Mouse (Mus musculus): Measurements from ENCODE around the gene Gid4. TPM values are rescaled to one million over a fixed set of nuclear protein-coding genes. Genes with fewer than 3 reads are reported as not detected.

Gid4 gene
- polyA plus RNA-seq, 1 experiment = 8.1 TPM

DNA sequence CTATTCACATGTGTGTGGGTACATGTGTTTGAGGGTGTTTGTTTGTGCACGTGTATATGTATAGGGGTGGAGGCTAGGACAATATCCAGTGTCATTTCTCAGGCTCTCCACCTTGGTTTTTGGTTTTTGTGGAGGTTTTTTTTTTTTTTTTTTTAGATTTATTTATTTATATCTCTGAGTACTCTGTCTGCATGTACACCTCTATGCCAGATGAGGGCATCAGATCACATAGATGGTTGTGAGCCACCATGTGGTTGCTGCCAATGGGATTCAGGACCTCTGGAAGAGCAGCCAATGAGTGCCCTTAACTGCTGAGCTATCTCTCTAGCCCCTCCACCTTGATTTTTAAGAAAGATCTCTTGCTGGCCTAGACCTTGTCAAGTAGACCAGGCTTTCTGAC, 41.0 kb downstream of the Gid4 start:
- H3K79me2 ChIP-seq (ENCODE audit: control insufficient read depth, insufficient read depth) = peaks cover 27% of the 10 kb centered on the region
- no peak overlapping the region for H3K4me3 ChIP-seq
- no peak for TF ChIP-seq MYOD1 (IDR thresholded peaks at IDR 0.05; ENCODE audit: control insufficient read depth in 1 of 3, insufficient read length in 2 of 3, low read depth in 2 of 3)
- TF ChIP-seq MAX (IDR thresholded peaks at IDR 0.05; ENCODE audit: low read depth) = no peak
- TF ChIP-seq REST (IDR thresholded peaks at IDR 0.05; ENCODE audit: insufficient read depth, insufficient read length) = no peak
- TF ChIP-seq TCF3 (IDR thresholded peaks at IDR 0.05; ENCODE audit: insufficient read length, low read depth) = no peak
- no peak for TF ChIP-seq TCF12 (IDR thresholded peaks at IDR 0.05; ENCODE audit: insufficient read depth, poor library complexity, severe bottlenecking)
- H3K36me3 ChIP-seq (ENCODE audit: control insufficient read depth, insufficient read depth) = peaks cover 4% of the 10 kb centered on the region
- no peak overlapping the region for H3K4me2 ChIP-seq (ENCODE audit: low read depth)
- no peak overlapping the region for H3ac ChIP-seq (ENCODE audit: control insufficient read depth, insufficient read length)
- no peaks in the 10 kb centered on the region for H3K27me3 ChIP-seq (ENCODE audit: control insufficient read depth, insufficient read depth, insufficient read length)

- no peak for TF ChIP-seq SRF (IDR thresholded peaks at IDR 0.05; ENCODE audit: control insufficient read depth, insufficient read length, low read depth)
- no peak for TF ChIP-seq MAX (IDR thresholded peaks at IDR 0.05; ENCODE audit: low read depth)
- no peak for TF ChIP-seq USF1 (IDR thresholded peaks at IDR 0.05; ENCODE audit: low read depth)
- no peak for TF ChIP-seq POLR2A (IDR thresholded peaks at IDR 0.05; ENCODE audit: insufficient read length, low read depth)
- TF ChIP-seq POLR2AphosphoS2 (IDR thresholded peaks at IDR 0.05; ENCODE audit: insufficient read length, low read depth) = no peak
- TF ChIP-seq MYOD1 (IDR thresholded peaks at IDR 0.05; ENCODE audit: control insufficient read depth in 1 of 3, insufficient read length in 2 of 3, low read depth in 2 of 3) = no peak
- TF ChIP-seq TCF3 (IDR thresholded peaks at IDR 0.05; ENCODE audit: insufficient read length, low read depth) = no peak
- TF ChIP-seq TCF12 (IDR thresholded peaks at IDR 0.05; ENCODE audit: insufficient read depth, poor library complexity, severe bottlenecking) = no peak
- no peak for TF ChIP-seq CEBPB (IDR thresholded peaks at IDR 0.05; ENCODE audit: insufficient read depth, poor library complexity, severe bottlenecking)
- TF ChIP-seq E2F4 (IDR thresholded peaks at IDR 0.05; ENCODE audit: insufficient read depth) = no peak
- TF ChIP-seq MYOG (IDR thresholded peaks at IDR 0.05; ENCODE audit: control insufficient read depth in 1 of 3, insufficient read depth in 1 of 3, insufficient read length in 2 of 3, low read depth in 2 of 3) = no peak
- TF ChIP-seq REST (IDR thresholded peaks at IDR 0.05; ENCODE audit: insufficient read depth, insufficient read length) = no peak
- H3K36me3 ChIP-seq (ENCODE audit: control insufficient read depth, insufficient read depth) = no peaks in the 10 kb centered on the region
- no peaks in the 10 kb centered on the region for H3K27me3 ChIP-seq (ENCODE audit: control insufficient read depth, insufficient read depth, insufficient read length)
- H3ac ChIP-seq (ENCODE audit: control insufficient read depth, insufficient read length) = no peak overlapping the region
- no peak overlapping the region for H3K4me3 ChIP-seq
- no peaks in the 10 kb centered on the region for H3K79me2 ChIP-seq (ENCODE audit: control insufficient read depth, insufficient read depth)
- no peak overlapping the region for H3K4me2 ChIP-seq (ENCODE audit: low read depth)
These were observed 49.0 kb downstream of the Gid4 start for GRCm38 (mm10) chr11:60465943-60466380.

GRCm38 (mm10) chr11:60469039-60469438, 52.1 kb downstream of the Gid4 start, which contains the start of gene Myo15:
Gene Myo15, plus strand, starts transcription at chr11:60469339.
- Histone ChIP-seq H3K36me3 (ENCODE audit: control insufficient read depth, insufficient read depth) (no peaks in the 10 kb centered on the region), H3K4me2 (ENCODE audit: low read depth) (no peak within 1 kb of the TSS), H3K79me2 (ENCODE audit: control insufficient read depth, insufficient read depth) (no peaks in the 10 kb centered on the region), H3K4me3 (no peak within 1 kb of the TSS), H3ac (ENCODE audit: control insufficient read depth, insufficient read length) (no peak within 1 kb of the TSS), H3K27me3 (ENCODE audit: control insufficient read depth, insufficient read depth, insufficient read length) (no peaks in the 10 kb centered on the region)
- TF ChIP-seq MYOD1 (IDR thresholded peaks at IDR 0.05; ENCODE audit: control insufficient read depth in 1 of 3, insufficient read length in 2 of 3, low read depth in 2 of 3) = no peak
- TF ChIP-seq SRF (IDR thresholded peaks at IDR 0.05; ENCODE audit: control insufficient read depth, insufficient read length, low read depth) = no peak
- no peak for TF ChIP-seq REST (IDR thresholded peaks at IDR 0.05; ENCODE audit: insufficient read depth, insufficient read length)
- no peak for TF ChIP-seq CEBPB (IDR thresholded peaks at IDR 0.05; ENCODE audit: insufficient read depth, poor library complexity, severe bottlenecking)
- TF ChIP-seq TCF12 (IDR thresholded peaks at IDR 0.05; ENCODE audit: insufficient read depth, poor library complexity, severe bottlenecking) = no peak

DNA sequence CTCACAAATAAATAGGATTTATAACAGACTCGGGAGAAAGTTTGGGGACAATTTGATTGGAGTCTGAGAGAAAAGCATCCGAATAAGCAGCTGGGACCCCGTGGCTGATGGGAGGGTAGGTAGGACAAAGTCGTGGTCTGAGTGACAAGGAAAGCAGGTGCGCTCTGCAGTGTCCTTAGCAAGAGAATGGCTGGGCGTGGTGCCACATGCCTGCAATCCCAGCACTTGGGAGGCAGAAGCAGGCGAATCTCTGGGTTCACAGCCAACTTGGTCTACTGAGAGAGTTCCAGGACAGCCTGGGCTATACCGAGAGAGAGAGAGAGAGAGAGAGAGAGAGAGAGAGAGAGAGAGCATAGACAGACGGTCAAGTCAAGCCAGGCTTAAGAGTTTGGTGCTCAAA, 53.8 kb downstream of the Gid4 start:
- TF ChIP-seq MYOD1 (IDR thresholded peaks at IDR 0.05; ENCODE audit: control insufficient read depth in 1 of 3, insufficient read length in 2 of 3, low read depth in 2 of 3) (no peak), MYOG (IDR thresholded peaks at IDR 0.05; ENCODE audit: control insufficient read depth in 1 of 3, insufficient read depth in 1 of 3, insufficient read length in 2 of 3, low read depth in 2 of 3) (no peak), MAX (IDR thresholded peaks at IDR 0.05; ENCODE audit: low read depth) (no peak), TCF3 (IDR thresholded peaks at IDR 0.05; ENCODE audit: insufficient read length, low read depth) (no peak), CEBPB (IDR thresholded peaks at IDR 0.05; ENCODE audit: insufficient read depth, poor library complexity, severe bottlenecking) (no peak), USF1 (IDR thresholded peaks at IDR 0.05; ENCODE audit: low read depth) (no peak)
- Histone ChIP-seq H3K4me2 (ENCODE audit: low read depth) (no peak overlapping the region), H3ac (ENCODE audit: control insufficient read depth, insufficient read length) (no peak overlapping the region), H3K79me2 (ENCODE audit: control insufficient read depth, insufficient read depth) (no peaks in the 10 kb centered on the region), H3K36me3 (ENCODE audit: control insufficient read depth, insufficient read depth) (no peaks in the 10 kb centered on the region), H3K27me3 (ENCODE audit: control insufficient read depth, insufficient read depth, insufficient read length) (no peaks in the 10 kb centered on the region), H3K4me3 (no peak overlapping the region)

DNA sequence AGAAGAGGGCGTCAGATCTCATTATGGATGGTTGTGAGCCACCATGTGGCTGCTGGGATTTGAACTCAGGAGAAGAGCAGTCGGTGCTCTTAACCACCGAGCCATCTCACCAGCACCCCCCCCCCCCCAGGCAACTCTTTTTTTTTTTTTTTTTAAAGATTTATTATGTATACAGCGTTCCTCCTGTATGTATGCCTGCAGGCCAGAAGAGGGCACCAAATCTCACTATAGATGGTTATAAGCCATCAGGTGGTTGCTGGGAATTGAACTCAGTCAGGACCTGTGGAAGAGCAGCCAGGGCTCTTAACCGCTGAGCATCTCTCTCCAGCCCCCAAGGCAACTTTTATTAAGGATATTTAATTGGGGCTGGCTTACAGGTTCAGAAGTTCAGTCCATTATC, 57.6 kb downstream of the Gid4 start:
- TF ChIP-seq CEBPB (IDR thresholded peaks at IDR 0.05; ENCODE audit: insufficient read depth, poor library complexity, severe bottlenecking) (no peak), MAX (IDR thresholded peaks at IDR 0.05; ENCODE audit: low read depth) (no peak), SRF (IDR thresholded peaks at IDR 0.05; ENCODE audit: control insufficient read depth, insufficient read length, low read depth) (no peak), POLR2A (IDR thresholded peaks at IDR 0.05; ENCODE audit: insufficient read length, low read depth) (no peak), E2F4 (IDR thresholded peaks at IDR 0.05; ENCODE audit: insufficient read depth) (no peak), MYOG (IDR thresholded peaks at IDR 0.05; ENCODE audit: control insufficient read depth in 1 of 3, insufficient read depth in 1 of 3, insufficient read length in 2 of 3, low read depth in 2 of 3) (no peak), MYOD1 (IDR thresholded peaks at IDR 0.05; ENCODE audit: control insufficient read depth in 1 of 3, insufficient read length in 2 of 3, low read depth in 2 of 3) (no peak), TCF12 (IDR thresholded peaks at IDR 0.05; ENCODE audit: insufficient read depth, poor library complexity, severe bottlenecking) (no peak), TCF3 (IDR thresholded peaks at IDR 0.05; ENCODE audit: insufficient read length, low read depth) (no peak), USF1 (IDR thresholded peaks at IDR 0.05; ENCODE audit: low read depth) (no peak), REST (IDR thresholded peaks at IDR 0.05; ENCODE audit: insufficient read depth, insufficient read length) (no peak), POLR2AphosphoS2 (IDR thresholded peaks at IDR 0.05; ENCODE audit: insufficient read length, low read depth) (no peak)
- no peak overlapping the region for H3K4me3 ChIP-seq
- H3K36me3 ChIP-seq (ENCODE audit: control insufficient read depth, insufficient read depth) = no peaks in the 10 kb centered on the region
- no peak overlapping the region for H3ac ChIP-seq (ENCODE audit: control insufficient read depth, insufficient read length)
- H3K27me3 ChIP-seq (ENCODE audit: control insufficient read depth, insufficient read depth, insufficient read length) = peaks cover 12% of the 10 kb centered on the region
- no peak overlapping the region for H3K4me2 ChIP-seq (ENCODE audit: low read depth)
- no peaks in the 10 kb centered on the region for H3K79me2 ChIP-seq (ENCODE audit: control insufficient read depth, insufficient read depth)
